Mouse (Mus musculus): ENCODE data around the gene Nbr1. TPM values are rescaled to one million over a fixed set of nuclear protein-coding genes. Genes with fewer than 3 reads are reported as not detected.
"Not testable (repeated sequence)": the region's sequence is repeated elsewhere in the genome, so short reads cannot be mapped to it uniquely, and the experiment has no call there.

Gene Nbr1
- polyA plus RNA-seq, 1 experiment from 2014 or later = 44.5 TPM

GRCm38 (mm10) chr11:101604116-101604515 lies 52.2 kb downstream of the Nbr1 start:
- H3K4me1 ChIP-seq (replicated peaks; ENCODE audit: control insufficient read depth, insufficient read depth, low read length) = no peaks in the 10 kb centered on the region
- H3K4me3 ChIP-seq (ENCODE audit: low read depth, low read length) = no peak overlapping the region
- peak overlapping the region; percentile 58 for H3K4me2 ChIP-seq (replicated peaks; ENCODE audit: low read depth)
- no peak for ATAC-seq
- no peaks in the 10 kb centered on the region for H3K9me3 ChIP-seq (ENCODE audit: control insufficient read depth)
- H3K36me3 ChIP-seq (ENCODE audit: control insufficient read depth, insufficient read depth) = no peaks in the 10 kb centered on the region
- H3K27me3 ChIP-seq (replicated peaks; ENCODE audit: control insufficient read depth, insufficient read depth, low read length) = 0 out of 2 replicates have a peak, but pooled peaks cover 5% of the 10 kb centered on the region
- H3K27ac ChIP-seq (ENCODE audit: low read depth, low read length) = no peak overlapping the region; the same call in 1 of the 2 replicates
- H3K9ac ChIP-seq (ENCODE audit: low read depth, low read length) = no peak overlapping the region
- TF ChIP-seq CTCF (IDR thresholded peaks at IDR 0.05; ENCODE audit: low read depth) = no peak
- 5% methylated on average over 3 of the region's 3 CpGs for WGBS

GRCm38 (mm10) chr11:101604531-101605453 lies 52.8 kb downstream of the Nbr1 start:
- not testable (repeated sequence) for H3K4me1 ChIP-seq (replicated peaks; ENCODE audit: control insufficient read depth, insufficient read depth, low read length); H3K27me3 ChIP-seq (replicated peaks; ENCODE audit: control insufficient read depth, insufficient read depth, low read length); H3K9ac ChIP-seq (ENCODE audit: low read depth, low read length); H3K36me3 ChIP-seq (ENCODE audit: control insufficient read depth, insufficient read depth); H3K9me3 ChIP-seq (ENCODE audit: control insufficient read depth); H3K27ac ChIP-seq (ENCODE audit: low read depth, low read length)
- peak; percentile 75 for ATAC-seq
- Histone ChIP-seq H3K4me3 (ENCODE audit: low read depth, low read length) (0 out of 2 replicates have a peak overlapping the region, but pooled peaks have one; percentile 21), H3K4me2 (replicated peaks; ENCODE audit: low read depth) (peak overlapping the region; percentile 58)
- WGBS = under 1% methylated on average over 29 of the region's 30 CpGs

GRCm38 (mm10) chr11:101607134-101607533 lies 55.2 kb downstream of the Nbr1 start:
- ATAC-seq; H3K4me2 ChIP-seq (replicated peaks; ENCODE audit: low read depth): not testable (repeated sequence)

GRCm38 (mm10) chr11:101610445-101610844 lies 58.5 kb downstream of the Nbr1 start:
- Histone ChIP-seq H3K36me3 (ENCODE audit: control insufficient read depth, insufficient read depth) (no peaks in the 10 kb centered on the region), H3K27me3 (replicated peaks; ENCODE audit: control insufficient read depth, insufficient read depth, low read length) (no peaks in the 10 kb centered on the region), H3K9me3 (ENCODE audit: control insufficient read depth) (no peaks in the 10 kb centered on the region), H3K4me2 (replicated peaks; ENCODE audit: low read depth) (no peak overlapping the region), H3K4me3 (ENCODE audit: low read depth, low read length) (no peak overlapping the region), H3K27ac (ENCODE audit: low read depth, low read length) (no peak overlapping the region), H3K4me1 (replicated peaks; ENCODE audit: control insufficient read depth, insufficient read depth, low read length) (no peaks in the 10 kb centered on the region; the same call in none of the 2 replicates), H3K9ac (ENCODE audit: low read depth, low read length) (no peak overlapping the region)
- WGBS = 9% methylated on average over 11 of the region's 11 CpGs
- ATAC-seq = peak; percentile 37; the same call in 1 of the 2 replicates
- no peak for TF ChIP-seq CTCF (IDR thresholded peaks at IDR 0.05; ENCODE audit: low read depth)

More at GRCm38 (mm10) chr11:101607134-101607533, 55.2 kb downstream of the Nbr1 start:
- WGBS = 92% methylated on average over 4 of the region's 4 CpGs
- not testable (repeated sequence) for H3K4me1 ChIP-seq (replicated peaks; ENCODE audit: control insufficient read depth, insufficient read depth, low read length); H3K27ac ChIP-seq (ENCODE audit: low read depth, low read length); H3K4me3 ChIP-seq (ENCODE audit: low read depth, low read length); H3K9me3 ChIP-seq (ENCODE audit: control insufficient read depth); H3K9ac ChIP-seq (ENCODE audit: low read depth, low read length); H3K36me3 ChIP-seq (ENCODE audit: control insufficient read depth, insufficient read depth); H3K27me3 ChIP-seq (replicated peaks; ENCODE audit: control insufficient read depth, insufficient read depth, low read length)

- Histone ChIP-seq H3K4me3 (ENCODE audit: low read depth, low read length) (no peak overlapping the region), H3K36me3 (ENCODE audit: control insufficient read depth, insufficient read depth) (no peaks in the 10 kb centered on the region), H3K9me3 (ENCODE audit: control insufficient read depth) (no peaks in the 10 kb centered on the region), H3K27me3 (replicated peaks; ENCODE audit: control insufficient read depth, insufficient read depth, low read length) (no peaks in the 10 kb centered on the region), H3K9ac (ENCODE audit: low read depth, low read length) (no peak overlapping the region), H3K4me2 (replicated peaks; ENCODE audit: low read depth) (no peak overlapping the region), H3K27ac (ENCODE audit: low read depth, low read length) (no peak overlapping the region), H3K4me1 (replicated peaks; ENCODE audit: control insufficient read depth, insufficient read depth, low read length) (no peaks in the 10 kb centered on the region; the same call in none of the 2 replicates)
- ATAC-seq = no peak
- TF ChIP-seq CTCF (IDR thresholded peaks at IDR 0.05; ENCODE audit: low read depth) = no peak
- 77% methylated on average over 6 of the region's 6 CpGs for WGBS
Observed at GRCm38 (mm10) chr11:101613596-101613995, 61.6 kb downstream of the Nbr1 start.

GRCm38 (mm10) chr11:101614116-101614515 lies 62.2 kb downstream of the Nbr1 start:
- no peak for ATAC-seq
- WGBS = 60% methylated on average over 4 of the region's 4 CpGs
- no peak for TF ChIP-seq CTCF (IDR thresholded peaks at IDR 0.05; ENCODE audit: low read depth)

More at GRCm38 (mm10) chr11:101614116-101614515, 62.2 kb downstream of the Nbr1 start:
- Histone ChIP-seq H3K4me1 (replicated peaks; ENCODE audit: control insufficient read depth, insufficient read depth, low read length) (no peaks in the 10 kb centered on the region; the same call in none of the 2 replicates), H3K4me2 (replicated peaks; ENCODE audit: low read depth) (no peak overlapping the region), H3K36me3 (ENCODE audit: control insufficient read depth, insufficient read depth) (no peaks in the 10 kb centered on the region), H3K9me3 (ENCODE audit: control insufficient read depth) (no peaks in the 10 kb centered on the region), H3K27me3 (replicated peaks; ENCODE audit: control insufficient read depth, insufficient read depth, low read length) (no peaks in the 10 kb centered on the region), H3K9ac (ENCODE audit: low read depth, low read length) (no peak overlapping the region), H3K4me3 (ENCODE audit: low read depth, low read length) (no peak overlapping the region), H3K27ac (ENCODE audit: low read depth, low read length) (no peak overlapping the region)
